Mouse (Mus musculus): ENCODE measurements around the gene Slc15a3. TPM values are rescaled to one million over a fixed set of nuclear protein-coding genes. Genes with fewer than 3 reads are reported as not detected.

Slc15a3 gene
- total and polyA plus RNA-seq, 3 experiments: not detected

DNA sequence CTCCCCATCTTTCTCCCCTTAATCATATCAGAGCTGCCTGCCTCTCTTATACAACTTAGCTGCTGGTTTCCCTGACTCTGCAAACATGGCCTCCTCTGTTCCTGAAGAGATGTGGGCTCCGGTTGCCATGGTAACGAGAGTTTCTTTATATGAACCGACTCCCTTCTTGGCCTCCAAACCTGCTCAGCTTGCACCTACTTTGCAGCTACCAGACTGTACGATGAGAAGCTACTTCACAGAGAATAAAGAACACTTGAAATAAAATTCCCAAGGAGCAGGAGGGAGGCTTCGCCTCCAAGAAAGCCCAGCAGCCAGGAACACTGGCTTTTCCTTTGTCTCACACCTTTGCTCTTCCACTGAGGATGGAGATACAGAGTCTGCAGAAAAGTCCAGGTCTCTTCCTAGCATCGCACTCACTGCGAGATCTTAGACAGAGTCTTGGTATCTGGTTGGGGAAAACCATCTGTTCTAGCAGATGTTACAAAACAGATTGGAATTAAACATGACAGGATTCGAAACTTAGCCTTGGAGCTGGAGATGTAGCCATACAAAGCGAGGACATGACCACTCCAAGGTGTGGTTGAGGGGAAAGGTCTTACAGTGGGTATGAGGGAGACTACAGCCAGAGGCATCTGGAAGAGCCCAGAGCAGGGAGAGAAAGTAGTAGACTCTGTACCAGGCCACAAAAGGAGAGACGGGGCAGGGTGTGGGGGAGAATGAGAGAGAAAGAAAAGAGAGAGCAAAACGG is 29.9 kb upstream of the Slc15a3 start:
- no peaks in the 10 kb centered on the region; a peak in 1 of 4 replicates for H3K36me3 ChIP-seq (ENCODE audit: control insufficient read depth in 1 of 2, insufficient read depth in 2 of 2, low read length in 2 of 2)
- H3K27ac ChIP-seq (ENCODE audit: control insufficient read depth, low read depth, low read length): no peak overlapping the region
- no peak for DNase-seq (ENCODE audit: low read depth, low spot score)
- H3K4me3 ChIP-seq (ENCODE audit: control insufficient read depth in 1 of 2, insufficient read depth in 1 of 2, low read depth in 2 of 2, low read length in 2 of 2): no peak overlapping the region
- H3K79me2 ChIP-seq (ENCODE audit: control insufficient read depth, insufficient read depth, low read length, poor library complexity): no peaks in the 10 kb centered on the region
- no peaks in the 10 kb centered on the region for H3K4me1 ChIP-seq (ENCODE audit: control insufficient read depth in 1 of 2, insufficient read depth in 2 of 2, low read length in 2 of 2)
- no peak overlapping the region for H3K9ac ChIP-seq (ENCODE audit: control insufficient read depth, low read depth, low read length, poor library complexity, severe bottlenecking)
- H3K9me3 ChIP-seq (replicated peaks; ENCODE audit: insufficient read depth, low read length): no peaks in the 10 kb centered on the region
- H3K27me3 ChIP-seq (ENCODE audit: control insufficient read depth in 1 of 2, insufficient read depth in 2 of 2, low read length in 2 of 2): peaks cover 2% of the 10 kb centered on the region in 2 experiments; a peak in 3 of 4 replicates
- no peak for TF ChIP-seq RAD21 (IDR thresholded peaks at IDR 0.05; ENCODE audit: low read depth, low read length)
- no peak for TF ChIP-seq MYB (IDR thresholded peaks at IDR 0.05; ENCODE audit: low read depth, low read length)
- TF ChIP-seq POLR2AphosphoS2 (IDR thresholded peaks at IDR 0.05; ENCODE audit: low read length): no peak
- TF ChIP-seq USF1 (IDR thresholded peaks at IDR 0.05; ENCODE audit: low read depth, low read length): no peak
- no peak for TF ChIP-seq SIN3A (IDR thresholded peaks at IDR 0.05; ENCODE audit: low read length)
- no peak for TF ChIP-seq POLR2AphosphoS5 (IDR thresholded peaks at IDR 0.05; ENCODE audit: borderline replicate concordance, low read depth, low read length)
- TF ChIP-seq POLR2A (IDR thresholded peaks at IDR 0.05; ENCODE audit: control insufficient read depth in 1 of 2, insufficient read depth in 1 of 2, low read depth in 1 of 2, low read length in 2 of 2, poor library complexity in 1 of 2): no peak
- TF ChIP-seq BHLHE40 (IDR thresholded peaks at IDR 0.05; ENCODE audit: borderline replicate concordance, low read depth, low read length): no peak
- no peak for TF ChIP-seq MEF2A (IDR thresholded peaks at IDR 0.05; ENCODE audit: extremely low read depth, insufficient replicate concordance, low read depth, low read length, poor library complexity, severe bottlenecking)
- TF ChIP-seq KAT2A (conservative IDR thresholded peaks at IDR 0.05; ENCODE audit: low read depth, low read length): no peak
- no peak for TF ChIP-seq SMC3 (IDR thresholded peaks at IDR 0.05; ENCODE audit: low read depth, low read length)
- TF ChIP-seq CTCF (IDR thresholded peaks at IDR 0.05 in 2 of 3, conservative IDR thresholded peaks at IDR 0.05 in 1 of 3; ENCODE audit: control insufficient read depth in 1 of 3, insufficient read depth in 1 of 3, low read depth in 2 of 3, low read length in 3 of 3, poor library complexity in 1 of 3, severe bottlenecking in 1 of 3): no peak

DNA sequence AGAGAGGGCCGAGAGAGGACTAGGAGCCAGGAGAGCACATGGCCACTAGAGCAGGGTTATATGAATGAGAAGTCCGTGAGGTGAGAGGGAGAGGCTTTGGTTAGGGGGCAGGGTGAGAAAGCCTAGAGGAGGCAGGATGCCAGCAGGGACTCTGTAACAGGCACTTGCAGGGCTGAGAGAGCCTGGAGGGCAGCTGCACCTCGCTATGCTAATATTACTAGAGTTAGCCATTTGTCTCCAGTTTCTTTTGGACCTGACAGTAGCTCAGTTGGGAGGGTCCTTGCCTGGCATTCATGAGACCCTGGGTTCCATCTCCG is 29.4 kb upstream of the Slc15a3 start:
- no peak for TF ChIP-seq CHD2 (IDR thresholded peaks at IDR 0.05; ENCODE audit: low read length)
- H3K4me3 ChIP-seq (ENCODE audit: control insufficient read depth in 1 of 2, insufficient read depth in 1 of 2, low read depth in 2 of 2, low read length in 2 of 2): no peak overlapping the region

DNA sequence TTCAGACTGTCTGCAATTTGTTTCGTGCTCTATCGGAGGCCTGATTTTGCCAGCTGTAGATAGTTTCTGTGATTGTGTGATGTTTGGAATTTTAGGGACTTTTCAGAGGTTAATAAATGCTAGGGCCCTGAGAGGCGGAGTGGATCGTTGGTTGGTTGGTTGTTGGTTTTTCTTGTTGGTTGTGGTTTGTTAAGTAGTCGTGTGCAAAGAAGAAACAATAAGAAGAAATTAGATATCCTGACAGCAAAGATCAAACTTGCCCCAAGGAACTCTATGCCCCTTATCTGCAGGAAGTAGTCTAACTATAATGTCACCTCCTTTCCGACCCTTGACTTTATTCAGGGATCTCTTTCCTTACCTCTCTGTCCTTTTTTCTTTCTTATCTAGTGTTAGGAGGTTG is 28.1 kb upstream of the Slc15a3 start:
- H3K36me3 ChIP-seq (ENCODE audit: control insufficient read depth in 1 of 2, insufficient read depth in 2 of 2, low read length in 2 of 2): no peaks in the 10 kb centered on the region; a peak in 1 of 4 replicates
- H3K9me3 ChIP-seq (replicated peaks; ENCODE audit: insufficient read depth, low read length): no peaks in the 10 kb centered on the region
- H3K4me3 ChIP-seq (ENCODE audit: control insufficient read depth in 1 of 2, insufficient read depth in 1 of 2, low read depth in 2 of 2, low read length in 2 of 2): no peak overlapping the region
- no peak overlapping the region for H3K9ac ChIP-seq (ENCODE audit: control insufficient read depth, low read depth, low read length, poor library complexity, severe bottlenecking)
- no peaks in the 10 kb centered on the region for H3K4me1 ChIP-seq (ENCODE audit: control insufficient read depth in 1 of 2, insufficient read depth in 2 of 2, low read length in 2 of 2)
- TF ChIP-seq GABPA (IDR thresholded peaks at IDR 0.05; ENCODE audit: low read depth, low read length) (no peak), MXI1 (IDR thresholded peaks at IDR 0.05; ENCODE audit: low read depth, low read length) (no peak), UBTF (IDR thresholded peaks at IDR 0.05; ENCODE audit: borderline replicate concordance, insufficient read depth, low read depth, low read length) (no peak), MEF2A (IDR thresholded peaks at IDR 0.05; ENCODE audit: extremely low read depth, insufficient replicate concordance, low read depth, low read length, poor library complexity, severe bottlenecking) (no peak), GATA1 (IDR thresholded peaks at IDR 0.05; ENCODE audit: low read depth, low read length) (no peak), POLR2AphosphoS2 (IDR thresholded peaks at IDR 0.05; ENCODE audit: low read length) (no peak), POLR2AphosphoS5 (IDR thresholded peaks at IDR 0.05; ENCODE audit: borderline replicate concordance, low read depth, low read length) (no peak), CHD2 (IDR thresholded peaks at IDR 0.05; ENCODE audit: low read length) (no peak), ELF1 (IDR thresholded peaks at IDR 0.05; ENCODE audit: low read depth, low read length) (no peak), MYC (IDR thresholded peaks at IDR 0.05; ENCODE audit: low read depth, low read length) (no peak), SMC3 (IDR thresholded peaks at IDR 0.05; ENCODE audit: low read depth, low read length) (no peak), TAL1 (IDR thresholded peaks at IDR 0.05; ENCODE audit: low read length) (no peak)
- DNase-seq (ENCODE audit: low read depth, low spot score): peak; percentile 8
- H3K27ac ChIP-seq (ENCODE audit: control insufficient read depth, low read depth, low read length): no peak overlapping the region
- peaks cover 0 to 2% of the 10 kb centered on the region in 2 experiments; a peak in 3 of 4 replicates for H3K27me3 ChIP-seq (ENCODE audit: control insufficient read depth in 1 of 2, insufficient read depth in 2 of 2, low read length in 2 of 2)
- H3K79me2 ChIP-seq (ENCODE audit: control insufficient read depth, insufficient read depth, low read length, poor library complexity): no peaks in the 10 kb centered on the region

More for the DNA sequence above, 29.4 kb upstream of the Slc15a3 start:
- no peaks in the 10 kb centered on the region; a peak in 1 of 4 replicates for H3K36me3 ChIP-seq (ENCODE audit: control insufficient read depth in 1 of 2, insufficient read depth in 2 of 2, low read length in 2 of 2)
- H3K79me2 ChIP-seq (ENCODE audit: control insufficient read depth, insufficient read depth, low read length, poor library complexity): no peaks in the 10 kb centered on the region
- H3K9ac ChIP-seq (ENCODE audit: control insufficient read depth, low read depth, low read length, poor library complexity, severe bottlenecking): no peak overlapping the region
- peaks cover 0 to 2% of the 10 kb centered on the region in 2 experiments; a peak in 2 of 4 replicates for H3K27me3 ChIP-seq (ENCODE audit: control insufficient read depth in 1 of 2, insufficient read depth in 2 of 2, low read length in 2 of 2)
- no peak overlapping the region for H3K27ac ChIP-seq (ENCODE audit: control insufficient read depth, low read depth, low read length)
- DNase-seq (ENCODE audit: low read depth, low spot score): no peak
- H3K9me3 ChIP-seq (replicated peaks; ENCODE audit: insufficient read depth, low read length): no peaks in the 10 kb centered on the region
- no peaks in the 10 kb centered on the region for H3K4me1 ChIP-seq (ENCODE audit: control insufficient read depth in 1 of 2, insufficient read depth in 2 of 2, low read length in 2 of 2)
